Mouse (Mus musculus): ENCODE measurements around the gene Afap1. TPM values are rescaled to one million over a fixed set of nuclear protein-coding genes. Genes with fewer than 3 reads are reported as not detected.

Gene Afap1
- total and polyA plus RNA-seq, 3 experiments: 0.03 to 0.04 TPM; not detected in 1

DNA sequence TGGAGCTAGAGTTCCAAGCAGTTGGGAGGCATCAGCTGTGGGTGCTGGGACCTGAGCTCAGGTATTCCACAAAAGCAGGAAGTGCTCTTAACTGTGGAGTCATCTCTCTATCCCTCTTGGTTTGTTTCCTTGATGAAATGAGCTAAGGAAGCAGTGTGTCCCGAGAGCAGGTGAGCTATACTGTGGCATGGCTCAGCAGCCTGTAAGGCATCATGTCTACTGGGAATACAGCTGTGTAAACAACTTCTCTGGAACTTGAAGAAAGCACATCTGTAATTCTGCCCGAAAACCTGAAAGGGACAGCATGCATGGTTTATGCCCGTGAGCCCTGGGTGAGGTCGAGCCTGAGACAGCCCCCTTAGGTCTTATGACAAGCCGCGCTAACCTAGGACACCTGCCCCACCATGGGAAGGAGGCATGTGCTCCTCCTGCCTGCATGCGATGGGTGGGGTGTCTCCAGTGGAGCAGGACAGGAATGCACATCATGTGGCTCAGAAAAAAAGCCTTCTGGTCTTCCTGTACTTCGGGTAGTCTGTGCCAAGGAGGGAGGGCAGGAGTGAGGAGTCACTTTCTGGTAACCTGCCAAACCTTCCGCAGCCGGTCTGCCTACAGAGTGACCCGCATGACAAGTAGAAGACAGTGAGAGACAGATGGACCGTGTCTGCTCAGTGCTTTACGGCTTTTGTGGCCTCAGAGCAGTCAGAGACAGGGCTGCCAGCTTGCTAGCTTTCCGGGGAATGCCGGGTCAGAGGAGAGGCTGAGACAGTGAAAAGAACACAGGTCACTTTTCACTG, 14.7 kb downstream of the Afap1 start:
- no peak for DNase-seq (ENCODE audit: low read depth, low spot score)
- Histone ChIP-seq H3K79me2 (ENCODE audit: control insufficient read depth, insufficient read depth, low read length, poor library complexity) (no peaks in the 10 kb centered on the region), H3K27ac (ENCODE audit: control insufficient read depth, low read depth, low read length) (no peak overlapping the region), H3K36me3 (ENCODE audit: control insufficient read depth in 1 of 2, insufficient read depth in 2 of 2, low read length in 2 of 2) (no peaks in the 10 kb centered on the region), H3K9ac (ENCODE audit: control insufficient read depth, low read depth, low read length, poor library complexity, severe bottlenecking) (no peak overlapping the region), H3K27me3 (ENCODE audit: control insufficient read depth in 1 of 2, insufficient read depth in 2 of 2, low read length in 2 of 2) (no peaks in the 10 kb centered on the region), H3K9me3 (replicated peaks; ENCODE audit: insufficient read depth, low read length) (no peaks in the 10 kb centered on the region), H3K4me1 (ENCODE audit: control insufficient read depth in 1 of 2, insufficient read depth in 2 of 2, low read length in 2 of 2) (no peaks in the 10 kb centered on the region), H3K4me3 (ENCODE audit: control insufficient read depth in 1 of 2, insufficient read depth in 1 of 2, low read depth in 2 of 2, low read length in 2 of 2) (no peak overlapping the region)
- no peak for TF ChIP-seq UBTF (IDR thresholded peaks at IDR 0.05; ENCODE audit: borderline replicate concordance, insufficient read depth, low read depth, low read length)
- TF ChIP-seq GABPA (IDR thresholded peaks at IDR 0.05; ENCODE audit: low read depth, low read length): no peak
- TF ChIP-seq TAL1 (IDR thresholded peaks at IDR 0.05; ENCODE audit: low read length): no peak
- TF ChIP-seq MEF2A (IDR thresholded peaks at IDR 0.05; ENCODE audit: extremely low read depth, insufficient replicate concordance, low read depth, low read length, poor library complexity, severe bottlenecking): no peak
- no peak for TF ChIP-seq MYC (IDR thresholded peaks at IDR 0.05; ENCODE audit: low read depth, low read length)
- TF ChIP-seq MYB (IDR thresholded peaks at IDR 0.05; ENCODE audit: low read depth, low read length): no peak
- TF ChIP-seq RCOR1 (IDR thresholded peaks at IDR 0.05; ENCODE audit: low read depth, low read length): no peak
- no peak for TF ChIP-seq MAZ (IDR thresholded peaks at IDR 0.05; ENCODE audit: low read depth, low read length)

DNA sequence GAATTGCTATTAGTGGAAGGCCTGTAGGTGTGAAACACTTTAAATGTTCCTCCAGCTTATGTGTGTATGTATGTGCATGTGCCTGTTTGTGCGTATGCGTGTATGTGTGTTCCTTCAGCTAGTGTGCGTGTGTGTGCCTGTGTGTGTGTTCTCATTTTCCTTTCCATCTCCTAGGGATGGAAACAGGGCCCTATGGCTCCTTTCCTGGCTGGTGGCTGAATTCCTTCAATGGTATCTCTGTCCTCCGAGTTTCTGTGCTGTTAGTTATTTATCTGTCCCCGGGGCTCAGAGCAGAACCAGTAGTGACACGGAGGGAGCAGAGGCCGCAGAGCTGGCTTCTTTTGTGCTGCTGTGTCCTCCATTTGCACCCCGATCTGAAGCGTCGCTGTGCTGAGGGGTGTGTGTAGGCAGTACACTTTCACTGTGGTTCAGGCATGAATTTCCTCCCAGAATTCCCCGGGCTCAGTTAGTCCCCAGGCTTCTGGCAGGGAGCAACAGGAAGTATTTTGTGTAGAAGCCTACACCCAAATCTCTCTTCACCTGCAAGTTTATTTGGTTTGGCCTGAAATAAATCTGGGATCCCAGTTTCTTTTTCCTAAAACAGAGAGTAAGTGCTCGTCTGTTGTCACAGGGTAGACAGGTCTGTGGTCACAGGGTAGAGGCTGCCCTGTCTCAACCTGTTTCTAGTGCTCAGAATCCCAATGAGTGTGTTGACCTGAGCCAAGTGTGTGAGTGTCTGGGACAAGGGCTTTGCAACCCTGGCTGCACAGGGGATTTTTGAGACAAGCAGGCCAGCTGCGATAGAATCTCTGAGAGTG, 15.7 kb downstream of the Afap1 start:
- H3K9me3 ChIP-seq (replicated peaks; ENCODE audit: insufficient read depth, low read length): no peaks in the 10 kb centered on the region
- DNase-seq (ENCODE audit: low read depth, low spot score): no peak
- TF ChIP-seq ZKSCAN1 (IDR thresholded peaks at IDR 0.05; ENCODE audit: low read depth, low read length): no peak
- no peaks in the 10 kb centered on the region for H3K4me1 ChIP-seq (ENCODE audit: control insufficient read depth in 1 of 2, insufficient read depth in 2 of 2, low read length in 2 of 2)
- H3K27me3 ChIP-seq (ENCODE audit: control insufficient read depth in 1 of 2, insufficient read depth in 2 of 2, low read length in 2 of 2): no peaks in the 10 kb centered on the region
- H3K27ac ChIP-seq (ENCODE audit: control insufficient read depth, low read depth, low read length): no peak overlapping the region
- no peaks in the 10 kb centered on the region for H3K79me2 ChIP-seq (ENCODE audit: control insufficient read depth, insufficient read depth, low read length, poor library complexity)
- no peak overlapping the region for H3K4me3 ChIP-seq (ENCODE audit: control insufficient read depth in 1 of 2, insufficient read depth in 1 of 2, low read depth in 2 of 2, low read length in 2 of 2)
- no peaks in the 10 kb centered on the region for H3K36me3 ChIP-seq (ENCODE audit: control insufficient read depth in 1 of 2, insufficient read depth in 2 of 2, low read length in 2 of 2)
- no peak overlapping the region for H3K9ac ChIP-seq (ENCODE audit: control insufficient read depth, low read depth, low read length, poor library complexity, severe bottlenecking)

DNA sequence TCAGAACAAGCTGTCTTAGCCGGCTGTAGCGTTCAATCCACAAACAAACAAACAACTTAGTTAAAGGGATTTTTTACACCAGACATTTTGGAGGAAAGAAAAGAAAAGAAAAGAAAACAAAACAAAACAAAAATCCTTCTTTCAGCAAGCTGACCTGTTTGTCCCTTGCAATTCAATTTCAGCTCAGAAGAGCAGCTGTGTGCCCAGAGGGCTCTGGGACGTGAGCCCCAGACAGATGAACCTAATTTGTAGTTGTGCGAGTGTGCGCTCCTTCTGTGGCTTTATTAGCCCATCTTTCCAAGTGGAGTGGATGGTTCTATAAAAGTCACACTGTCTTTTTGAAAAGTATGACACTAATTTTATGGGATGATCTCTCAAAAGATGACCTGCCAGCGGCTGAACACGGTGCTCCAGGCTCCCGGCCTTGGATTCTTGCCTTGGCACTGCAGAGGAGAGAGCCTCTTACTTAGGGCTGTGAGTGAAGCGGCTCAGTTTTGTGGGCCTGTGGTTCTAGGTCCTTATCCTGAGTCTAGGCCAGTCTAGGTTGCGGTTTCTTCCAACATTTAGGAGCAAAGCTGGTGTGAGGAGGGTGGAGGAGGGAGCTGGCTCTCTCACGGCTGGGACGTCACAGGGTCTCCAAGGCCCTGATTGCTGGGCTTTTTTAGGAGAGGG, 22.6 kb downstream of the Afap1 start:
- no peak overlapping the region for H3K9ac ChIP-seq (ENCODE audit: control insufficient read depth, low read depth, low read length, poor library complexity, severe bottlenecking)
- no peaks in the 10 kb centered on the region for H3K79me2 ChIP-seq (ENCODE audit: control insufficient read depth, insufficient read depth, low read length, poor library complexity)
- H3K4me3 ChIP-seq (ENCODE audit: control insufficient read depth in 1 of 2, insufficient read depth in 1 of 2, low read depth in 2 of 2, low read length in 2 of 2): no peak overlapping the region
- H3K27ac ChIP-seq (ENCODE audit: control insufficient read depth, low read depth, low read length): no peak overlapping the region
- TF ChIP-seq RCOR1 (IDR thresholded peaks at IDR 0.05; ENCODE audit: low read depth, low read length): no peak
- no peak for TF ChIP-seq EP300 (IDR thresholded peaks at IDR 0.05; ENCODE audit: low read depth in 1 of 2, low read length in 2 of 2)
- TF ChIP-seq POLR2A (IDR thresholded peaks at IDR 0.05; ENCODE audit: control insufficient read depth in 1 of 2, insufficient read depth in 1 of 2, low read depth in 1 of 2, low read length in 2 of 2, poor library complexity in 1 of 2): no peak
- TF ChIP-seq JUND (IDR thresholded peaks at IDR 0.05; ENCODE audit: low read depth, low read length): no peak
- no peak for TF ChIP-seq MAX (IDR thresholded peaks at IDR 0.05; ENCODE audit: low read length)
- TF ChIP-seq TBP (IDR thresholded peaks at IDR 0.05; ENCODE audit: low read depth, low read length): no peak
- no peak for TF ChIP-seq UBTF (IDR thresholded peaks at IDR 0.05; ENCODE audit: borderline replicate concordance, insufficient read depth, low read depth, low read length)
- no peaks in the 10 kb centered on the region for H3K4me1 ChIP-seq (ENCODE audit: control insufficient read depth in 1 of 2, insufficient read depth in 2 of 2, low read length in 2 of 2)
- H3K9me3 ChIP-seq (replicated peaks; ENCODE audit: insufficient read depth, low read length): no peaks in the 10 kb centered on the region
- H3K36me3 ChIP-seq (ENCODE audit: control insufficient read depth in 1 of 2, insufficient read depth in 2 of 2, low read length in 2 of 2): no peaks in the 10 kb centered on the region
- no peak for DNase-seq (ENCODE audit: low read depth, low spot score)
- no peaks in the 10 kb centered on the region for H3K27me3 ChIP-seq (ENCODE audit: control insufficient read depth in 1 of 2, insufficient read depth in 2 of 2, low read length in 2 of 2)
